Mouse (Mus musculus): ENCODE results near the gene Ctc1. TPM values are rescaled to one million over a fixed set of nuclear protein-coding genes. Genes with fewer than 3 reads are reported as not detected.

Ctc1 gene
- polyA plus RNA-seq, 1 experiment from 2014 or later = 77.1 TPM

- Histone ChIP-seq H3K9ac (replicated peaks) (peak overlapping the region; percentile 74), H3K4me2 (replicated peaks) (peak overlapping the region; percentile 54), H3K9me3 (no peaks in the 10 kb centered on the region), H3K36me3 (peaks cover 29% of the 10 kb centered on the region), H3K27me3 (no peaks in the 10 kb centered on the region), H3K4me3 (peak overlapping the region; percentile 68), H3K27ac (replicated peaks) (peak overlapping the region; percentile 79), H3K4me1 (peaks cover 25% of the 10 kb centered on the region)
- no peak for ATAC-seq (ENCODE audit: low FRiP score, low read depth)
- 11% methylated on average over 20 of the region's 20 CpGs for WGBS
These were observed 20.9 kb downstream of the Ctc1 start for GRCm38 (mm10) chr11:69036486-69037230.

GRCm38 (mm10) chr11:69037231-69038061 is 21.7 kb downstream of the Ctc1 start:
- Histone ChIP-seq H3K9ac (replicated peaks) (peak overlapping the region; percentile 74), H3K9me3 (no peaks in the 10 kb centered on the region), H3K27ac (replicated peaks) (peak overlapping the region; percentile 79), H3K4me3 (peak overlapping the region; percentile 68), H3K4me1 (peaks cover 25% of the 10 kb centered on the region), H3K27me3 (no peaks in the 10 kb centered on the region), H3K4me2 (replicated peaks) (peak overlapping the region; percentile 54), H3K36me3 (peaks cover 24% of the 10 kb centered on the region)
- no peak; the same call in 1 of the 2 replicates for ATAC-seq (ENCODE audit: low FRiP score, low read depth)
- WGBS = under 1% methylated on average over 34 of the region's 34 CpGs

GRCm38 (mm10) chr11:69038173-69038572 is 22.5 kb downstream of the Ctc1 start:
- H3K4me3 ChIP-seq = no peak overlapping the region
- peaks cover 16% of the 10 kb centered on the region for H3K36me3 ChIP-seq
- H3K27me3 ChIP-seq = no peaks in the 10 kb centered on the region
- 79% methylated on average over 5 of the region's 5 CpGs for WGBS
- ATAC-seq (ENCODE audit: low FRiP score, low read depth) = no peak
- H3K27ac ChIP-seq (replicated peaks) = no peak overlapping the region
- no peak overlapping the region for H3K9ac ChIP-seq (replicated peaks)
- H3K9me3 ChIP-seq = no peaks in the 10 kb centered on the region
- peaks cover 25% of the 10 kb centered on the region for H3K4me1 ChIP-seq
- no peak overlapping the region for H3K4me2 ChIP-seq (replicated peaks)

GRCm38 (mm10) chr11:69045531-69046394 is 30.1 kb downstream of the Ctc1 start, which contains the start of gene Aurkb:
TSS of gene Aurkb (plus strand) at chr11:69045647.
- ATAC-seq (ENCODE audit: low FRiP score, low read depth) = peak; percentile 75
- H3K4me3 ChIP-seq = peak within 1 kb of the TSS; percentile 83
- 2% methylated on average over 54 of the region's 54 CpGs for WGBS

GRCm38 (mm10) chr11:69046395-69046774 is 30.7 kb downstream of the Ctc1 start:
- WGBS = 13% methylated on average over 9 of the region's 9 CpGs
- peak overlapping the region; percentile 83 for H3K4me3 ChIP-seq
- H3K36me3 ChIP-seq = peaks cover 35% of the 10 kb centered on the region
- H3K4me1 ChIP-seq = peaks cover 37% of the 10 kb centered on the region
- H3K27me3 ChIP-seq = no peaks in the 10 kb centered on the region
- ATAC-seq (ENCODE audit: low FRiP score, low read depth) = no peak
- H3K4me2 ChIP-seq (replicated peaks) = peak overlapping the region; percentile 91
- H3K27ac ChIP-seq (replicated peaks) = no peak overlapping the region; the same call in 1 of the 2 replicates
- no peaks in the 10 kb centered on the region for H3K9me3 ChIP-seq
- H3K9ac ChIP-seq (replicated peaks) = peak overlapping the region; percentile 77

More at GRCm38 (mm10) chr11:69045531-69046394, 30.1 kb downstream of the Ctc1 start, which contains the start of gene Aurkb:
- H3K27me3 ChIP-seq = no peaks in the 10 kb centered on the region
- peak within 1 kb of the TSS; percentile 77 for H3K9ac ChIP-seq (replicated peaks)
- H3K4me1 ChIP-seq = peaks cover 37% of the 10 kb centered on the region
- H3K4me2 ChIP-seq (replicated peaks) = peak within 1 kb of the TSS; percentile 91
- H3K9me3 ChIP-seq = no peaks in the 10 kb centered on the region
- H3K27ac ChIP-seq (replicated peaks) = peak within 1 kb of the TSS; percentile 84
- H3K36me3 ChIP-seq = peaks cover 30% of the 10 kb centered on the region

GRCm38 (mm10) chr11:69047592-69047991 is 31.9 kb downstream of the Ctc1 start:
- 96% methylated on average over 12 of the region's 12 CpGs for WGBS
- 0 out of 2 replicates have a peak overlapping the region, but pooled peaks have one; percentile 83 for H3K4me3 ChIP-seq
- no peaks in the 10 kb centered on the region for H3K9me3 ChIP-seq
- H3K4me1 ChIP-seq = peaks cover 37% of the 10 kb centered on the region
- no peak for ATAC-seq (ENCODE audit: low FRiP score, low read depth)
- no peak overlapping the region for H3K27ac ChIP-seq (replicated peaks)
- H3K9ac ChIP-seq (replicated peaks) = peak overlapping the region; percentile 77; the same call in 1 of the 2 replicates
- no peaks in the 10 kb centered on the region for H3K27me3 ChIP-seq
- peak overlapping the region; percentile 91 for H3K4me2 ChIP-seq (replicated peaks)
- peaks cover 38% of the 10 kb centered on the region for H3K36me3 ChIP-seq

- H3K4me3 ChIP-seq = no peak overlapping the region
- no peak for ATAC-seq (ENCODE audit: low FRiP score, low read depth)
- peak overlapping the region; percentile 12; the same call in 1 of the 2 replicates for H3K9ac ChIP-seq (replicated peaks)
- H3K4me2 ChIP-seq (replicated peaks) = peak overlapping the region; percentile 91; the same call in 1 of the 2 replicates
- peaks cover 37% of the 10 kb centered on the region for H3K4me1 ChIP-seq
- WGBS = 94% methylated on average over 14 of the region's 14 CpGs
- no peak overlapping the region for H3K27ac ChIP-seq (replicated peaks)
- H3K27me3 ChIP-seq = no peaks in the 10 kb centered on the region
- no peaks in the 10 kb centered on the region for H3K9me3 ChIP-seq
- peaks cover 39% of the 10 kb centered on the region for H3K36me3 ChIP-seq
These were observed 32.4 kb downstream of the Ctc1 start for GRCm38 (mm10) chr11:69048151-69048550.

GRCm38 (mm10) chr11:69050748-69051147 is 35.0 kb downstream of the Ctc1 start:
- H3K9ac ChIP-seq (replicated peaks) = no peak overlapping the region
- 87% methylated on average over 8 of the region's 8 CpGs for WGBS
- H3K9me3 ChIP-seq = no peaks in the 10 kb centered on the region
- H3K27me3 ChIP-seq = no peaks in the 10 kb centered on the region
- no peak overlapping the region for H3K4me2 ChIP-seq (replicated peaks)
- no peak for ATAC-seq (ENCODE audit: low FRiP score, low read depth)
- H3K36me3 ChIP-seq = peaks cover 50% of the 10 kb centered on the region
- H3K27ac ChIP-seq (replicated peaks) = no peak overlapping the region
- no peak overlapping the region for H3K4me3 ChIP-seq
- H3K4me1 ChIP-seq = peaks cover 37% of the 10 kb centered on the region

GRCm38 (mm10) chr11:69051771-69052170 is 36.1 kb downstream of the Ctc1 start:
- Histone ChIP-seq H3K4me3 (no peak overlapping the region), H3K4me2 (replicated peaks) (no peak overlapping the region), H3K9me3 (no peaks in the 10 kb centered on the region), H3K27ac (replicated peaks) (no peak overlapping the region), H3K9ac (replicated peaks) (no peak overlapping the region), H3K36me3 (peaks cover 50% of the 10 kb centered on the region), H3K4me1 (peaks cover 27% of the 10 kb centered on the region), H3K27me3 (no peaks in the 10 kb centered on the region)
- no peak for ATAC-seq (ENCODE audit: low FRiP score, low read depth)
- 57% methylated on average over 4 of the region's 4 CpGs for WGBS

- Histone ChIP-seq H3K4me2 (replicated peaks) (no peak overlapping the region), H3K36me3 (peaks cover 48% of the 10 kb centered on the region), H3K9ac (replicated peaks) (no peak overlapping the region), H3K4me1 (peaks cover 15% of the 10 kb centered on the region), H3K4me3 (no peak overlapping the region), H3K27me3 (no peaks in the 10 kb centered on the region), H3K9me3 (no peaks in the 10 kb centered on the region), H3K27ac (replicated peaks) (no peak overlapping the region)
- ATAC-seq (ENCODE audit: low FRiP score, low read depth) = no peak
- 94% methylated on average over 2 of the region's 2 CpGs for WGBS
These were observed 37.2 kb downstream of the Ctc1 start for GRCm38 (mm10) chr11:69052824-69053421.

- H3K9me3 ChIP-seq = no peaks in the 10 kb centered on the region
- H3K27me3 ChIP-seq = no peaks in the 10 kb centered on the region
- H3K4me2 ChIP-seq (replicated peaks) = no peak overlapping the region
- WGBS = 83% methylated on average over 3 of the region's 3 CpGs
- H3K27ac ChIP-seq (replicated peaks) = no peak overlapping the region
- peaks cover 39% of the 10 kb centered on the region for H3K36me3 ChIP-seq
- H3K4me3 ChIP-seq = no peak overlapping the region
- no peak for ATAC-seq (ENCODE audit: low FRiP score, low read depth)
- peaks cover 14% of the 10 kb centered on the region for H3K4me1 ChIP-seq
- H3K9ac ChIP-seq (replicated peaks) = no peak overlapping the region
These were observed 38.1 kb downstream of the Ctc1 start for GRCm38 (mm10) chr11:69053848-69054247.

All from midbrain, embryonic 12.5 days (tissue).